Mouse (Mus musculus): ENCODE measurements around the gene Brap. TPM values are rescaled to one million over a fixed set of nuclear protein-coding genes. Genes with fewer than 3 reads are reported as not detected.

Gene Brap
- total and polyA plus RNA-seq, 3 experiments: 12.8 to 70.1 (median 30.0) TPM

GRCm38 (mm10) chr5:121664971-121665370 is 4.6 kb downstream of the Brap start:
- no peak for ATAC-seq (ENCODE audit: extremely low read depth, insufficient number of reproducible peaks, low FRiP score, poor library complexity, severe bottlenecking)
- peaks cover 79% of the 10 kb centered on the region for H3K36me3 ChIP-seq (replicated peaks)

GRCm38 (mm10) chr5:121667067-121667466 is 6.7 kb downstream of the Brap start:
- peaks cover 2% of the 10 kb centered on the region; the same call in 1 of the 2 replicates for H3K4me1 ChIP-seq (ENCODE audit: insufficient read depth, low read depth, low read length)
- no peak overlapping the region for H3K4me3 ChIP-seq (ENCODE audit: low read depth, low read length)
- H3K36me3 ChIP-seq (replicated peaks): peaks cover 90% of the 10 kb centered on the region
- no peaks in the 10 kb centered on the region for H3K27me3 ChIP-seq (ENCODE audit: insufficient read depth, low read length)
- no peak for TF ChIP-seq CTCF (IDR thresholded peaks at IDR 0.05; ENCODE audit: low read depth, low read length)
- no peak for TF ChIP-seq GATA1 (IDR thresholded peaks at IDR 0.05; ENCODE audit: borderline replicate concordance, low read length)
- no peak for TF ChIP-seq TAL1 (conservative IDR thresholded peaks at IDR 0.05; ENCODE audit: low read depth, low read length)
- TF ChIP-seq POLR2AphosphoS5 (IDR thresholded peaks at IDR 0.05; ENCODE audit: insufficient replicate concordance, low read depth, low read length): no peak
- no peak for TF ChIP-seq GATA2 (IDR thresholded peaks at IDR 0.05; ENCODE audit: borderline replicate concordance, low read depth, low read length)
- ATAC-seq (ENCODE audit: extremely low read depth, insufficient number of reproducible peaks, low FRiP score, poor library complexity, severe bottlenecking) (no peak), DNase-seq (ENCODE audit: low spot score) (no peak)
- H3K9me3 ChIP-seq (replicated peaks): no peaks in the 10 kb centered on the region

More at GRCm38 (mm10) chr5:121664971-121665370, 4.6 kb downstream of the Brap start:
- no peaks in the 10 kb centered on the region for H3K27me3 ChIP-seq (ENCODE audit: insufficient read depth, low read length)
- no peak overlapping the region for H3K4me3 ChIP-seq (ENCODE audit: low read depth, low read length)
- TF ChIP-seq POLR2AphosphoS5 (IDR thresholded peaks at IDR 0.05; ENCODE audit: insufficient replicate concordance, low read depth, low read length) (no peak), TAL1 (conservative IDR thresholded peaks at IDR 0.05; ENCODE audit: low read depth, low read length) (no peak), GATA1 (IDR thresholded peaks at IDR 0.05; ENCODE audit: borderline replicate concordance, low read length) (no peak), GATA2 (IDR thresholded peaks at IDR 0.05; ENCODE audit: borderline replicate concordance, low read depth, low read length) (no peak), CTCF (IDR thresholded peaks at IDR 0.05; ENCODE audit: low read depth, low read length) (no peak)
- peaks cover 19% of the 10 kb centered on the region for H3K4me1 ChIP-seq (ENCODE audit: insufficient read depth, low read depth, low read length)
- no peak for DNase-seq (ENCODE audit: low spot score)
- H3K9me3 ChIP-seq (replicated peaks): no peaks in the 10 kb centered on the region

GRCm38 (mm10) chr5:121668411-121668810 is 8.0 kb downstream of the Brap start:
- TF ChIP-seq TAL1 (conservative IDR thresholded peaks at IDR 0.05; ENCODE audit: low read depth, low read length) (no peak), GATA2 (IDR thresholded peaks at IDR 0.05; ENCODE audit: borderline replicate concordance, low read depth, low read length) (no peak), CTCF (IDR thresholded peaks at IDR 0.05; ENCODE audit: low read depth, low read length) (no peak), GATA1 (IDR thresholded peaks at IDR 0.05; ENCODE audit: borderline replicate concordance, low read length) (no peak), POLR2AphosphoS5 (IDR thresholded peaks at IDR 0.05; ENCODE audit: insufficient replicate concordance, low read depth, low read length) (no peak)
- no peak for ATAC-seq (ENCODE audit: extremely low read depth, insufficient number of reproducible peaks, low FRiP score, poor library complexity, severe bottlenecking)
- Histone ChIP-seq H3K36me3 (replicated peaks) (peaks cover 89% of the 10 kb centered on the region), H3K4me1 (ENCODE audit: insufficient read depth, low read depth, low read length) (no peaks in the 10 kb centered on the region), H3K27me3 (ENCODE audit: insufficient read depth, low read length) (no peaks in the 10 kb centered on the region), H3K9me3 (replicated peaks) (no peaks in the 10 kb centered on the region), H3K4me3 (ENCODE audit: low read depth, low read length) (no peak overlapping the region)
- DNase-seq (ENCODE audit: low spot score): no peak

- peaks cover 86% of the 10 kb centered on the region for H3K36me3 ChIP-seq (replicated peaks)
- DNase-seq (ENCODE audit: low spot score): no peak
- no peak for ATAC-seq (ENCODE audit: extremely low read depth, insufficient number of reproducible peaks, low FRiP score, poor library complexity, severe bottlenecking)
- no peaks in the 10 kb centered on the region for H3K4me1 ChIP-seq (ENCODE audit: insufficient read depth, low read depth, low read length)
- no peaks in the 10 kb centered on the region for H3K27me3 ChIP-seq (ENCODE audit: insufficient read depth, low read length)
- no peak overlapping the region for H3K4me3 ChIP-seq (ENCODE audit: low read depth, low read length)
- peak; percentile 51; the same call in 1 of the 2 replicates for TF ChIP-seq CTCF (IDR thresholded peaks at IDR 0.05; ENCODE audit: low read depth, low read length)
- no peak for TF ChIP-seq GATA2 (IDR thresholded peaks at IDR 0.05; ENCODE audit: borderline replicate concordance, low read depth, low read length)
- no peaks in the 10 kb centered on the region for H3K9me3 ChIP-seq (replicated peaks)
Observed at GRCm38 (mm10) chr5:121670412-121670811, 10.0 kb downstream of the Brap start.

DNA sequence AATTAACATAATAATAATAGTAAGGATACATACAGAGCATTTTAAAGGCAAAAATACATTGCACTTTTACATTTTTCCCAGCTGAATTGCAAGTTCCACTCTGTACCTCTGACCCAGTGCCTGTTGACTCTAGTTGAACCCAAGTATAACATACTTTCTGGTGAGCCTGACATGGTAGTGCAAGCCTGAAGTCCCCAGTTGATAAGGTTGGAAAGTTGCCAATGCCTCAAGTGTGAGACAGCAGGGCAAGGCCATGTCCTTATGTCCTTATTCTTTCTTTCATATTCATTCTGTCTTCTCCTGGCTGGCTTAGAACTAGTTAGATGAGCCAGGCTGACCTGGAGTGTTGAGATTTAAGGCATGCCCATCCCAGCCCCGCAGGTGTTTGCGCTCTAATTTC is 21.9 kb downstream of the Brap start:
- ATAC-seq (ENCODE audit: extremely low read depth, insufficient number of reproducible peaks, low FRiP score, poor library complexity, severe bottlenecking) (no peak), DNase-seq (ENCODE audit: low spot score) (no peak)
- Histone ChIP-seq H3K4me3 (ENCODE audit: low read depth, low read length) (no peak overlapping the region), H3K27me3 (ENCODE audit: insufficient read depth, low read length) (no peaks in the 10 kb centered on the region), H3K36me3 (replicated peaks) (peaks cover 99% of the 10 kb centered on the region), H3K4me1 (ENCODE audit: insufficient read depth, low read depth, low read length) (no peaks in the 10 kb centered on the region), H3K9me3 (replicated peaks) (no peaks in the 10 kb centered on the region)
- TF ChIP-seq POLR2AphosphoS5 (IDR thresholded peaks at IDR 0.05; ENCODE audit: insufficient replicate concordance, low read depth, low read length): no peak
- TF ChIP-seq GATA1 (IDR thresholded peaks at IDR 0.05; ENCODE audit: borderline replicate concordance, low read length): no peak
- TF ChIP-seq GATA2 (IDR thresholded peaks at IDR 0.05; ENCODE audit: borderline replicate concordance, low read depth, low read length): no peak
- TF ChIP-seq CTCF (IDR thresholded peaks at IDR 0.05; ENCODE audit: low read depth, low read length): no peak
- TF ChIP-seq TAL1 (conservative IDR thresholded peaks at IDR 0.05; ENCODE audit: low read depth, low read length): no peak

DNA sequence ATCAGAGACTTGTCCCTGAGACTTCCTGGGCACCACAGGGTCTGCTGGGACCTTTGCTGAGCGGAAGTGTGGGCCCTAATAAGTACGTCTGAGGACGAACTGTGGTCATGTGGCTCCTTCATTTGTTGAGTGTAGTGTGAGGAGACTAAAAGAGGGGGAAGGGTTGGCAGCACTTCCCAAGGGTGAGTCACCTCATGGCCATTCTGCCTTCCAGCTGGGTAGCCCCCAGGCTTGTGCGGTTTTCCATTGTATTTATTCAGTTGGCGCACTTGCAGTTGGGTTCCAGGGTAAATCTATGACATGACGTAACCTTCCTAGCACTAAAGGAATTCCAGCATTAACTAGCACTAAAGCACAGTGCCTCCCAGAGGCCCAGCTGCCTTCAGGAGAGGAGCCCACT is 25.1 kb downstream of the Brap start:
- DNase-seq (ENCODE audit: low spot score): no peak
- TF ChIP-seq CTCF (IDR thresholded peaks at IDR 0.05; ENCODE audit: low read depth, low read length) (no peak), GATA2 (IDR thresholded peaks at IDR 0.05; ENCODE audit: borderline replicate concordance, low read depth, low read length) (no peak), GATA1 (IDR thresholded peaks at IDR 0.05; ENCODE audit: borderline replicate concordance, low read length) (no peak), POLR2AphosphoS5 (IDR thresholded peaks at IDR 0.05; ENCODE audit: insufficient replicate concordance, low read depth, low read length) (no peak), TAL1 (conservative IDR thresholded peaks at IDR 0.05; ENCODE audit: low read depth, low read length) (no peak)
- peaks cover 77% of the 10 kb centered on the region for H3K36me3 ChIP-seq (replicated peaks)

More for the DNA sequence above, 25.1 kb downstream of the Brap start:
- Histone ChIP-seq H3K9me3 (replicated peaks) (no peaks in the 10 kb centered on the region), H3K4me1 (ENCODE audit: insufficient read depth, low read depth, low read length) (no peaks in the 10 kb centered on the region), H3K27me3 (ENCODE audit: insufficient read depth, low read length) (no peaks in the 10 kb centered on the region), H3K4me3 (ENCODE audit: low read depth, low read length) (no peak overlapping the region)
- ATAC-seq (ENCODE audit: extremely low read depth, insufficient number of reproducible peaks, low FRiP score, poor library complexity, severe bottlenecking): no peak
